Mouse (Mus musculus): ENCODE measurements at regions not wholly inside any gene's neighbourhood (a gene's known extent, or its start where the extent isn't known, plus 50 kb on each side); places are given as distances from the start of the nearest gene placed in this dataset.

- TF ChIP-seq CTCF (conservative IDR thresholded peaks at IDR 0.05; ENCODE audit: low read length) (no peak), NANOG (IDR thresholded peaks at IDR 0.05; ENCODE audit: borderline replicate concordance, low read length) (no peak), POU5F1 (IDR thresholded peaks at IDR 0.05; ENCODE audit: borderline replicate concordance, low read length) (no peak)
Measured at GRCm38 (mm10) chr14:76263682-76264081, 151.1 kb upstream of the Tsc22d1 start.

Measured in E14TG2a.4 (cell line).